Mouse (Mus musculus) olfactory bulb, adult 2 months (tissue): ENCODE data around the gene Gm5799.
"Not testable (repeated sequence)": the region's sequence is repeated elsewhere in the genome, so short reads cannot be mapped to it uniquely, and the experiment has no call there.

ENCODE experiments used
- CTCF ChIP-seq: fragments of 200-500 bp; IDR thresholded peaks from 2 replicates; pipeline ENCODE4 v1.5.1; 2012; ENCODE audit warnings: low read depth, mild to moderate bottlenecking, low read length, moderate library complexity; ENCODE audit not compliant: insufficient read depth
- POLR2A ChIP-seq: fragments of 200-500 bp; IDR thresholded peaks from 2 replicates; pipeline ENCODE4 v1.6.1; 2012; ENCODE audit warnings: mild to moderate bottlenecking, low read depth, low read length, moderate library complexity; ENCODE audit not compliant: insufficient read depth

DNA sequence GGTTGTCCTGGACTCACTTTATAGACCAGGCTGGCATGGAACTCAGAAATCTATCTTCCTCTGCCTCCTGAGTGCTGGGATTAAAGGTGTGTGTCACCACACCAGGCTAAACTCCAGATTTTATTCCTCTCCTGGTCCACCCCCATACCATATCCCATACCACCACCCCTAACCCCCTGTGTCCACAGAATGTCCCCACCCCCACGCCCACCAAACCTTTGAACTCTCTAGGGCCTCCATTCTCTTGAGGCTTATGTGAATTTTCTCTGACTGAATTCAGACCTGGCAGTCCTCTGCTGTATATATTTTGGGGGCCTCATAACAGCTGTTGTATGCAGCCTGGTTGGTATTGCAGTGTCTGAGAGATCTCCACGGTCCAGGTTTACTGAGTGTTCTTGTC lies 5.2 kb upstream of the Gm5799 start:
- TF ChIP-seq CTCF, POLR2A: not testable (repeated sequence)
